Mouse (Mus musculus) hindbrain, embryonic 13.5 days (tissue): Measurements from ENCODE around the gene Phf21a. TPM values are rescaled to one million over a fixed set of nuclear protein-coding genes. Genes with fewer than 3 reads are reported as not detected.

ENCODE experiments used
- ATAC-seq: fragments of 200-750 bp; cut with Nextera tagmentation; 2 replicates; pipeline ENCODE4 v1.8.0; 2017; ENCODE audit warnings: moderate TSS enrichment; ENCODE audit not compliant: low FRiP score
- H3K27ac ChIP-seq: fragments of 300-500 bp; sonication (generic); 2 replicates; pipeline ENCODE4 v1.5.1; 2015; ENCODE audit warnings: inconsistent platforms, mild to moderate bottlenecking, moderate library complexity
- H3K27me3 ChIP-seq: fragments of 300-500 bp; sonication (generic); 2 replicates; pipeline ENCODE4 v1.6.1; 2015; ENCODE audit warnings: mild to moderate bottlenecking, inconsistent platforms
- H3K36me3 ChIP-seq: fragments of 300-500 bp; sonication (generic); 2 replicates; pipeline ENCODE4 v1.6.1; 2015; ENCODE audit warnings: mild to moderate bottlenecking, inconsistent platforms
- H3K4me1 ChIP-seq: fragments of 300-500 bp; sonication (generic); replicated peaks from 2 replicates; pipeline ENCODE4 v1.6.1; 2015; ENCODE audit warnings: inconsistent platforms
- H3K4me2 ChIP-seq: fragments of 300-500 bp; sonication (generic); 2 replicates; pipeline ENCODE4 v1.6.1; 2015; ENCODE audit warnings: inconsistent platforms, mild to moderate bottlenecking, moderate library complexity
- H3K4me3 ChIP-seq: fragments of 300-500 bp; sonication (generic); 2 replicates; pipeline ENCODE4 v1.5.1; 2015; ENCODE audit warnings: mild to moderate bottlenecking, inconsistent platforms
- H3K9ac ChIP-seq: fragments of 300-500 bp; sonication (generic); 2 replicates; pipeline ENCODE4 v1.6.1; 2015; ENCODE audit warnings: mild to moderate bottlenecking, inconsistent platforms
- H3K9me3 ChIP-seq: fragments of 300-500 bp; sonication (generic); 2 replicates; pipeline ENCODE4 v1.6.1; 2016; ENCODE audit warnings: inconsistent platforms
- WGBS: fragments of 180-500 bp; shearing (Covaris S2); methylation state at CpG from one replicate; pipeline ENCODE4 v1.1.7; 2015; 5-methylcytosine and 5-hydroxymethylcytosine counted together
- polyA plus RNA-seq: library from polyadenylated mRNA; unstranded; fragments of >200 nt; fragmentation: Nextera tagmentation; extraction: Ambion mirVana; gene quantifications from 2 replicates; pipeline ENCODE4 v1.2.1, GENCODE M21; 2015

Phf21a gene
- polyA plus RNA-seq, result 38.4 and 39.6 TPM in 2 replicates

GRCm38 (mm10) chr2:92092817-92093216, at the start of gene Phf21a:
Phf21a (plus strand) TSS chr2:92093117.
- no peaks in the 10 kb centered on the region for H3K27me3 ChIP-seq
- H3K9me3 ChIP-seq, result no peaks in the 10 kb centered on the region
- H3K27ac ChIP-seq, result no peak within 1 kb of the TSS
- no peak within 1 kb of the TSS for H3K9ac ChIP-seq
- no peaks in the 10 kb centered on the region for H3K4me1 ChIP-seq
- no peak within 1 kb of the TSS for H3K4me2 ChIP-seq
- no peak for ATAC-seq
- H3K36me3 ChIP-seq, result no peaks in the 10 kb centered on the region
- no peak within 1 kb of the TSS for H3K4me3 ChIP-seq
- WGBS, result 82% methylated on average over 2 of the region's 2 CpGs

GRCm38 (mm10) chr2:92043285-92043684, 49.6 kb upstream of the Phf21a start:
- no peak for ATAC-seq
- WGBS, result 80% methylated on average over 12 of the region's 12 CpGs
- H3K4me2 ChIP-seq, result no peak overlapping the region
- no peaks in the 10 kb centered on the region for H3K36me3 ChIP-seq
- no peak overlapping the region for H3K27ac ChIP-seq
- H3K9me3 ChIP-seq, result no peaks in the 10 kb centered on the region
- no peak overlapping the region for H3K4me3 ChIP-seq
- H3K4me1 ChIP-seq, result no peaks in the 10 kb centered on the region; the same call in 1 of the 2 replicates
- H3K9ac ChIP-seq, result no peak overlapping the region
- H3K27me3 ChIP-seq, result 0 out of 2 replicates have a peak, but pooled peaks cover 3% of the 10 kb centered on the region

- Histone ChIP-seq H3K4me2 (no peak overlapping the region), H3K4me1 (no peaks in the 10 kb centered on the region; the same call in 1 of the 2 replicates), H3K4me3 (no peak overlapping the region), H3K9me3 (no peaks in the 10 kb centered on the region), H3K9ac (no peak overlapping the region), H3K36me3 (no peaks in the 10 kb centered on the region), H3K27ac (no peak overlapping the region), H3K27me3 (peaks cover 17% of the 10 kb centered on the region)
- WGBS, result 36% methylated on average over 4 of the region's 4 CpGs
- ATAC-seq, result no peak
Observed at GRCm38 (mm10) chr2:92047601-92048000, 45.3 kb upstream of the Phf21a start.

GRCm38 (mm10) chr2:92048034-92048690, 44.8 kb upstream of the Phf21a start:
- Histone ChIP-seq H3K9me3 (no peaks in the 10 kb centered on the region), H3K4me1 (no peaks in the 10 kb centered on the region; the same call in 1 of the 2 replicates), H3K27me3 (peaks cover 22% of the 10 kb centered on the region), H3K4me3 (no peak overlapping the region), H3K9ac (no peak overlapping the region), H3K27ac (no peak overlapping the region), H3K4me2 (no peak overlapping the region), H3K36me3 (no peaks in the 10 kb centered on the region)
- no peak for ATAC-seq
- 78% methylated on average over 9 of the region's 9 CpGs for WGBS

- H3K9me3 ChIP-seq, result no peaks in the 10 kb centered on the region
Observed at GRCm38 (mm10) chr2:92052188-92052587, 40.7 kb upstream of the Phf21a start.

GRCm38 (mm10) chr2:92052754-92053153, 40.2 kb upstream of the Phf21a start:
- peaks cover 60% of the 10 kb centered on the region for H3K27me3 ChIP-seq
- 57% methylated on average over 2 of the region's 2 CpGs for WGBS
- no peak overlapping the region for H3K4me2 ChIP-seq
- H3K9ac ChIP-seq, result no peak overlapping the region
- H3K36me3 ChIP-seq, result no peaks in the 10 kb centered on the region
- H3K9me3 ChIP-seq, result no peaks in the 10 kb centered on the region
- H3K4me1 ChIP-seq, result peaks cover 11% of the 10 kb centered on the region
- no peak for ATAC-seq
- H3K27ac ChIP-seq, result no peak overlapping the region
- H3K4me3 ChIP-seq, result no peak overlapping the region

More at GRCm38 (mm10) chr2:92052188-92052587, 40.7 kb upstream of the Phf21a start:
- Histone ChIP-seq H3K4me2 (no peak overlapping the region), H3K27ac (no peak overlapping the region), H3K27me3 (peaks cover 58% of the 10 kb centered on the region), H3K36me3 (no peaks in the 10 kb centered on the region), H3K9ac (no peak overlapping the region), H3K4me1 (peaks cover 11% of the 10 kb centered on the region), H3K4me3 (no peak overlapping the region)
- no peak for ATAC-seq
- WGBS, result 79% methylated on average over 8 of the region's 8 CpGs

- Histone ChIP-seq H3K9me3 (no peaks in the 10 kb centered on the region), H3K36me3 (no peaks in the 10 kb centered on the region), H3K4me3 (peak overlapping the region; percentile 37), H3K4me2 (peak overlapping the region; percentile 71), H3K27ac (peak overlapping the region; percentile 35; the same call in 1 of the 2 replicates), H3K4me1 (peaks cover 22% of the 10 kb centered on the region), H3K9ac (peak overlapping the region; percentile 60; the same call in 1 of the 2 replicates), H3K27me3 (peaks cover 57% of the 10 kb centered on the region)
- 4% methylated on average over 38 of the region's 38 CpGs for WGBS
- ATAC-seq, result no peak
Observed at GRCm38 (mm10) chr2:92055101-92055813, 37.7 kb upstream of the Phf21a start.

GRCm38 (mm10) chr2:92055831-92056236, 37.1 kb upstream of the Phf21a start:
- Histone ChIP-seq H3K9ac (peak overlapping the region; percentile 60; the same call in 1 of the 2 replicates), H3K27me3 (peaks cover 62% of the 10 kb centered on the region), H3K4me3 (peak overlapping the region; percentile 37), H3K4me1 (peaks cover 23% of the 10 kb centered on the region), H3K27ac (peak overlapping the region; percentile 35; the same call in 1 of the 2 replicates), H3K36me3 (no peaks in the 10 kb centered on the region), H3K9me3 (no peaks in the 10 kb centered on the region), H3K4me2 (peak overlapping the region; percentile 71)
- WGBS, result 3% methylated on average over 14 of the region's 14 CpGs
- ATAC-seq, result no peak

GRCm38 (mm10) chr2:92056760-92057159, 36.2 kb upstream of the Phf21a start:
- Histone ChIP-seq H3K36me3 (no peaks in the 10 kb centered on the region), H3K4me3 (no peak overlapping the region), H3K27me3 (peaks cover 68% of the 10 kb centered on the region), H3K9me3 (no peaks in the 10 kb centered on the region), H3K27ac (no peak overlapping the region), H3K4me2 (no peak overlapping the region), H3K4me1 (peaks cover 23% of the 10 kb centered on the region), H3K9ac (no peak overlapping the region)
- WGBS, result 79% methylated on average over 13 of the region's 13 CpGs
- no peak for ATAC-seq

- peak overlapping the region; percentile 93; the same call in 1 of the 2 replicates for H3K27ac ChIP-seq
- 0% methylated on average over 29 of the region's 29 CpGs for WGBS
- H3K4me1 ChIP-seq, result peaks cover 23% of the 10 kb centered on the region
Observed at GRCm38 (mm10) chr2:92058469-92058868, 34.4 kb upstream of the Phf21a start.

GRCm38 (mm10) chr2:92058936-92059335, 34.0 kb upstream of the Phf21a start:
- peak overlapping the region; percentile 90 for H3K9ac ChIP-seq
- H3K9me3 ChIP-seq, result no peaks in the 10 kb centered on the region
- H3K27me3 ChIP-seq, result peaks cover 55% of the 10 kb centered on the region
- no peaks in the 10 kb centered on the region for H3K36me3 ChIP-seq
- 1% methylated on average over 11 of the region's 11 CpGs for WGBS
- peaks cover 23% of the 10 kb centered on the region for H3K4me1 ChIP-seq
- H3K27ac ChIP-seq, result peak overlapping the region; percentile 93
- H3K4me2 ChIP-seq, result peak overlapping the region; percentile 94
- ATAC-seq, result 0 out of 2 replicates have a peak, but pooled peaks have one; percentile 0
- H3K4me3 ChIP-seq, result peak overlapping the region; percentile 73

More at GRCm38 (mm10) chr2:92058469-92058868, 34.4 kb upstream of the Phf21a start:
- Histone ChIP-seq H3K9me3 (no peaks in the 10 kb centered on the region), H3K27me3 (peaks cover 58% of the 10 kb centered on the region), H3K4me3 (peak overlapping the region; percentile 73), H3K36me3 (no peaks in the 10 kb centered on the region), H3K4me2 (peak overlapping the region; percentile 94), H3K9ac (peak overlapping the region; percentile 90)
- peak; percentile 62 for ATAC-seq

- peak; percentile 83 for ATAC-seq
- no peaks in the 10 kb centered on the region for H3K36me3 ChIP-seq
- peaks cover 47% of the 10 kb centered on the region for H3K27me3 ChIP-seq
- WGBS, result under 1% methylated on average over 63 of the region's 63 CpGs
- H3K4me3 ChIP-seq, result peak overlapping the region; percentile 73
- H3K4me1 ChIP-seq, result peaks cover 23% of the 10 kb centered on the region
- no peaks in the 10 kb centered on the region for H3K9me3 ChIP-seq
- H3K4me2 ChIP-seq, result peak overlapping the region; percentile 94
- peak overlapping the region; percentile 93 for H3K27ac ChIP-seq
- H3K9ac ChIP-seq, result peak overlapping the region; percentile 90
Observed at GRCm38 (mm10) chr2:92059481-92060220, 33.3 kb upstream of the Phf21a start.
